Mouse (Mus musculus): ENCODE results near the gene Exosc7. TPM values are rescaled to one million over a fixed set of nuclear protein-coding genes. Genes with fewer than 3 reads are reported as not detected.
A peak's percentile ranks its signal among the peaks of the same experiment; 100 is the strongest.

Gene Exosc7
- total RNA-seq, 2 experiments from 2014 or later: 85.4 to 126 TPM

- ATAC-seq (replicated peaks; ENCODE audit: poor library complexity, severe bottlenecking): no peak
Measured at GRCm38 (mm10) chr9:123180003-123180402, 67.0 kb downstream of the Exosc7 start.

GRCm38 (mm10) chr9:123183226-123183625 lies 70.2 kb downstream of the Exosc7 start:
- ATAC-seq (replicated peaks; ENCODE audit: poor library complexity, severe bottlenecking): no peak

- peak; percentile 81 for ATAC-seq (replicated peaks; ENCODE audit: poor library complexity, severe bottlenecking)
Measured at GRCm38 (mm10) chr9:123185546-123185945, 72.5 kb downstream of the Exosc7 start.

Other genes starting within 250 kb of the Exosc7 start
- gene Zfp445, start 247.2 kb upstream of the Exosc7 start, total RNA-seq (2014; fragmentation: Nextera tagmentation): 55.5 and 60.2 TPM in 2 replicates
- 66.3 and 78.2 TPM in 2 replicates for gene Zfp445, start 247.2 kb upstream of the Exosc7 start, total RNA-seq (2017)
- gene Zkscan7, start 227.5 kb upstream of the Exosc7 start, total RNA-seq (2014; fragmentation: Nextera tagmentation): 2.6 and 3.1 TPM in 2 replicates
- 0.93 and 2.3 TPM in 2 replicates for gene Zkscan7, start 227.5 kb upstream of the Exosc7 start, total RNA-seq (2017)
- 3.3 and 5.4 TPM in 2 replicates for gene Zfp105, start 190.1 kb upstream of the Exosc7 start, total RNA-seq (2014; fragmentation: Nextera tagmentation)
- gene Zfp105, start 190.1 kb upstream of the Exosc7 start, total RNA-seq (2017): 1.5 and 2.8 TPM in 2 replicates
- 27.6 and 61.2 TPM in 2 replicates for gene 1110059G10Rik, start 162.2 kb upstream of the Exosc7 start, total RNA-seq (2014; fragmentation: Nextera tagmentation)
- 24.9 and 35.6 TPM in 2 replicates for gene 1110059G10Rik, start 162.2 kb upstream of the Exosc7 start, total RNA-seq (2017)
- gene Kif15, start 162.2 kb upstream of the Exosc7 start, total RNA-seq (2014; fragmentation: Nextera tagmentation): 75.0 and 101 TPM in 2 replicates
- gene Kif15, start 162.2 kb upstream of the Exosc7 start, total RNA-seq (2017): 270 and 405 TPM in 2 replicates
- 8.9 and 9.7 TPM in 2 replicates for gene Tmem42, start 91.9 kb upstream of the Exosc7 start, total RNA-seq (2014; fragmentation: Nextera tagmentation)
- 9.2 and 16.6 TPM in 2 replicates for gene Tmem42, start 91.9 kb upstream of the Exosc7 start, total RNA-seq (2017)
- 2.1 TPM in 1 of 2 replicates, not detected in the other for gene Tgm4, start 78.5 kb upstream of the Exosc7 start, total RNA-seq (2014; fragmentation: Nextera tagmentation)
- gene Tgm4, start 78.5 kb upstream of the Exosc7 start, total RNA-seq (2017): 0.05 TPM in 1 of 2 replicates, not detected in the other
- 66.7 and 68.4 TPM in 2 replicates for gene Zdhhc3, start within 50 bp of the Exosc7 start, total RNA-seq (2014; fragmentation: Nextera tagmentation)
- 43.1 and 47.1 TPM in 2 replicates for gene Zdhhc3, start within 50 bp of the Exosc7 start, total RNA-seq (2017)
- not detected in 2 replicates for gene Clec3b, start 37.7 kb downstream of the Exosc7 start, total RNA-seq (2014; fragmentation: Nextera tagmentation)
- gene Clec3b, start 37.7 kb downstream of the Exosc7 start, total RNA-seq (2017): not detected in 2 replicates
- gene Cdcp1, start 102.8 kb downstream of the Exosc7 start, total RNA-seq (2014; fragmentation: Nextera tagmentation): not detected in 2 replicates
- 0.43 TPM in 1 of 2 replicates, not detected in the other for gene Cdcp1, start 102.8 kb downstream of the Exosc7 start, total RNA-seq (2017)
- gene Tmem158, start 147.5 kb downstream of the Exosc7 start, total RNA-seq (2014; fragmentation: Nextera tagmentation): 2.3 TPM in 1 of 2 replicates, not detected in the other
- 0.65 TPM in 1 of 2 replicates, not detected in the other for gene Tmem158, start 147.5 kb downstream of the Exosc7 start, total RNA-seq (2017)